Mouse (Mus musculus) C2C12 (cell line): ENCODE results near the gene Gorasp1.

Source experiments
- CTCF ChIP-seq: IDR thresholded peaks from one replicate; pipeline ENCODE4 v1.5.1; 2011; ENCODE audit not compliant: control insufficient read depth, insufficient read depth, insufficient read length
- MAX ChIP-seq: IDR thresholded peaks from one replicate; pipeline ENCODE4 v1.6.1; 2011; ENCODE audit warnings: mild to moderate bottlenecking, control low read depth
- USF1 ChIP-seq: IDR thresholded peaks from one replicate; pipeline ENCODE4 v1.6.1; 2011; ENCODE audit warnings: low read depth, mild to moderate bottlenecking, control low read depth, moderate library complexity

- TF ChIP-seq USF1 (no peak), MAX (no peak), CTCF (no peak)
Measured at GRCm38 (mm10) chr9:119948804-119949203, 11.4 kb upstream of the Gorasp1 start.
